Mouse (Mus musculus) ES-Bruce4 (cell line): ENCODE data around the gene Rnf34. TPM values are rescaled to one million over a fixed set of nuclear protein-coding genes. Genes with fewer than 3 reads are reported as not detected.

Source experiments
- H3K27ac ChIP-seq: 2 replicates; pipeline ENCODE4 v1.5.1; 2012; ENCODE audit warnings: low read length, inconsistent platforms; ENCODE audit not compliant: insufficient read depth
- H3K27me3 ChIP-seq: 2 replicates; pipeline ENCODE4 v1.6.1; 2012; ENCODE audit warnings: mild to moderate bottlenecking, low read length, inconsistent platforms; ENCODE audit not compliant: control insufficient read depth, poor library complexity, insufficient read depth, severe bottlenecking
- H3K36me3 ChIP-seq: 2 replicates; pipeline ENCODE4 v1.6.1; 2012; ENCODE audit warnings: inconsistent platforms, mild to moderate bottlenecking, low read length, moderate library complexity; ENCODE audit not compliant: control insufficient read depth, poor library complexity, insufficient read depth, severe bottlenecking
- H3K4me1 ChIP-seq: one replicate; pipeline ENCODE4 v1.8.1; 2011; ENCODE audit warnings: low read length; ENCODE audit not compliant: control insufficient read depth, insufficient read depth
- H3K4me3 ChIP-seq: 2 replicates; pipeline ENCODE4 v1.5.1; 2011; ENCODE audit warnings: low read depth, mild to moderate bottlenecking, low read length
- H3K9ac ChIP-seq: 2 replicates; pipeline ENCODE4 v1.6.1; 2012; ENCODE audit warnings: low read depth, mild to moderate bottlenecking, inconsistent platforms; ENCODE audit not compliant: poor library complexity, severe bottlenecking
- H3K9me3 ChIP-seq: replicated peaks from 2 replicates; pipeline ENCODE4 v1.6.1; 2012; ENCODE audit warnings: mild to moderate bottlenecking, low read length, inconsistent platforms; ENCODE audit not compliant: control insufficient read depth, poor library complexity, insufficient read depth, severe bottlenecking
- CTCF ChIP-seq: IDR thresholded peaks from one replicate; pipeline ENCODE4 v1.8.1; 2011; ENCODE audit warnings: low read depth, low read length
- EP300 ChIP-seq: IDR thresholded peaks from 2 replicates; pipeline ENCODE4 v1.6.1; 2011; ENCODE audit warnings: low read depth, low read length; ENCODE audit not compliant: insufficient read depth
- POLR2A ChIP-seq: IDR thresholded peaks from one replicate; pipeline ENCODE4 v1.8.1; 2011; ENCODE audit warnings: low read length; ENCODE audit not compliant: insufficient read depth
- polyA plus RNA-seq: library from polyadenylated mRNA; stranded (reverse); fragments of >200 nt; gene quantifications from 2 replicates; pipeline ENCODE4 v1.2.4, GENCODE M21; 2011; ENCODE audit warnings: low read depth; ENCODE audit not compliant: missing spikeins, insufficient read depth, insufficient read length

The Rnf34 gene
- polyA plus RNA-seq, 1 experiment: 28.5 TPM

DNA sequence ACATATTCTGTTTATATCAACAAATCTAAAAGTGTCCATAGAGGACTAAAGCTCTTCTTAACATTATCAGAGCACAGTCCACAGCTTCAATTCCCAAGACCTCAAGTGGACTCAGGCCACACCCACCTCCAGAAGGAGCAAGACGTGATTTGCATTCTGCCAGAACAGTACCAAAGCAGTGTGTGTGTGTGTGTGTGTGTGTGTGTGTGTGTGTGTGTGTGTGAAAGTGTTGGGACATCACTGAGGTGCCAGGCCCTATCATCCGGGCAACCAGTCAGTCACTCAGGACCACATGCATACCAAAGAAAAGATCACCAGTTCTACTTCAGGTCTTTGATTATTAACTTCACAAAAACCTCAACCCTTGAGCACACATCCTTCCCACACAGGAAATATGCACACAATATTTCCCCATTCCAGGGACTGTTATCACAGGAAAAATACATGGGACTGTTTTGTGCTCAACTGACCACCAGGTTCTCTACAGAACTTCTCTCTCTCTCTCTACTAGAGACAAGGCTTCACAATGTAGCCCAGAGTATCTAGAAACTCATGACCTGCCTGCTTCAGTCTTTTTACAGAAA, 33.9 kb downstream of the Rnf34 start:
- no peak overlapping the region for H3K9ac ChIP-seq
- H3K27ac ChIP-seq: no peak overlapping the region
- H3K9me3 ChIP-seq: no peaks in the 10 kb centered on the region
- peaks cover 10% of the 10 kb centered on the region for H3K36me3 ChIP-seq
- no peak overlapping the region for H3K4me3 ChIP-seq
- TF ChIP-seq EP300 (no peak), CTCF (no peak), POLR2A (no peak)
- no peaks in the 10 kb centered on the region for H3K27me3 ChIP-seq
- peaks cover 8% of the 10 kb centered on the region for H3K4me1 ChIP-seq

DNA sequence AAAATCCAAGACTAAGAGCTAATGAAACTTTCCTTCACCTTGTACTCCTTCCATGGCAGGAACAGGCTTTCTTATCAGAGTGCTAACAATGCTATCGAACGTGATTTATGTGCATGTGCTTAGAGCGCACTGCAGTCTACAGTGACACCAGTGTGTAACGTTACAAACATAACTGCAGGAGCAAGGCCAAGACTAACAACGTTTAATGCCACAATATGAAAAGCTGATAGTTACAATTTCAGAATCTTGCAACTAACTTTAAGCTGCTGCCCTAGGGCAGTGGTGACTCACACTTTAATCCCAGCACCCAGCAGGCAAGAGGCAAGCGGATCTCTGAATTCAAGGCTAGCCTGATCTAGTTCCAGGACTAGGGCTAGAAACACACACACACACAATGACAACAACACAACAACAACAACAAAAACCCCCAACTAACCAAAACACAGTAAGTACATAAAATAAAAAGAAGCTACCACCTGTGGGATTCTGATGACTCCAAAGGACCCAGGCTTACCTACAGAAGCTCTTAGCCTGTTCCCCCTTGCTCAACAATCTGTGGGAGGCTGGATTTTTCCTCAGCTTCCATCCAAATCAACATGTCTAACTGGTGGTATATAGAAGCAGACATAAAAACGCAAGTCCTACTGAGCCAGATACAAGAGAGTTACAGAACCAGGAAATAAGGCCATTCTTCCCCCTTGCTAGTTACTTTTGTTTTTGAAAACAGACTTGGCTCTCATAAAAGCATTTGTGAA, 34.9 kb downstream of the Rnf34 start:
- no peak overlapping the region for H3K9ac ChIP-seq
- no peak overlapping the region for H3K4me3 ChIP-seq
- no peaks in the 10 kb centered on the region for H3K9me3 ChIP-seq
- no peak for TF ChIP-seq POLR2A
- TF ChIP-seq EP300: no peak
- no peak for TF ChIP-seq CTCF
- no peak overlapping the region for H3K27ac ChIP-seq
- H3K27me3 ChIP-seq: no peaks in the 10 kb centered on the region
- peaks cover 8% of the 10 kb centered on the region for H3K4me1 ChIP-seq
- peaks cover 5% of the 10 kb centered on the region; the same call in 1 of the 2 replicates for H3K36me3 ChIP-seq

DNA sequence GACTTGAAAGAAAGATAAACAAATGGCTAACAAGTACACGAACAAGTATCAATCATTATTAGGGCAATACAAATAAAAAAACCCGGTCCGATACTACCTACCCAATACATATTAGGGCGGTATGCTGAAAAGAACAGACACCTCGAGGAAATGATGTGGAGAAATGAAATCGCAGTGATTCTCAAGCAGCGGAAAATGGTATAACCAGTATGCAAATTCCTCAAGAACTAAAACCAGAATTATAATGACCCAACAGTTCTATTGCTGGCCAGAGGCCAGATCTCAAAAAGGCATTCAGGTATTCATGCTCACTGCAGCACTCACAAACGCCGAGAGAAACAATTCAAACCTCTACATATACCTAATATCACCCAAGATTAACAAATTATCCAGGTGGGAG, 37.2 kb downstream of the Rnf34 start:
- H3K9ac ChIP-seq: no peak overlapping the region
- no peaks in the 10 kb centered on the region for H3K27me3 ChIP-seq
- no peak overlapping the region for H3K27ac ChIP-seq
- TF ChIP-seq EP300: no peak
- TF ChIP-seq CTCF: no peak
- TF ChIP-seq POLR2A: no peak
- H3K36me3 ChIP-seq: no peaks in the 10 kb centered on the region
- peaks cover 6% of the 10 kb centered on the region for H3K4me1 ChIP-seq
- H3K4me3 ChIP-seq: no peak overlapping the region
- no peaks in the 10 kb centered on the region for H3K9me3 ChIP-seq

DNA sequence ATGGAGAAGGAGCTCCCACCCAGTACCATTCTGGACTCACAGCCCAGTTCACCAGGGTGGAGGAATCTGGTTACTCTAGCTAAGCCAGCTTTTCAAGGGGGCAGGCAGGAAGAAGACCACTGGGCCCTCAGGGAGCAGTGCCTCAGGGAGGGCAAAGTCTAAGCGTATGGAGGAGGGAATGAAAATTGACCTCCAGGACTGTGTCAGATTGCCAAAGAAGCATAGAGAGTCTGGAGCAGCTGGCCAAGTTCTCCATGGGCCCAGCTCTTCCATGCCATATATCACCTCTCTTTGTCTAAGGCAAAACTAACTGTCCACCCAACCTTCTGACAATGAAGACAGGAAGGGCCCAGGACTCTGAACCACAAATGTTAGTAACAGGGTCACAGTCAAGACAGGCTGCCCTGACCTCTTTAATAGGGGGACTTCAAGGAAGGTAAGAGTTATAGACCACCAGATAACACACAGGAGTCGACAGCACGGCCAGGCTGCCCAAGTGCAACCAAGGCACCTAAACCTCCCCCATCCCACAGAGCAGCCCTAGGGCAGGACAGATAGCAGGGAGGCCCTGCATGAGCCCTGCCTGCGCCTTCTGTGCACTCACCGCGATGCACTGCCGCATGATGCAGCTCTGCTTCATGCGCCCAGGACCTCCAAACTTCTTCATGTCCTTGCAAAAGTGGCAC, 38.2 kb downstream of the Rnf34 start:
- H3K9me3 ChIP-seq: no peaks in the 10 kb centered on the region
- no peak for TF ChIP-seq POLR2A
- TF ChIP-seq EP300: no peak
- no peak for TF ChIP-seq CTCF
- no peaks in the 10 kb centered on the region for H3K36me3 ChIP-seq
- H3K4me1 ChIP-seq: no peaks in the 10 kb centered on the region
- H3K9ac ChIP-seq: no peak overlapping the region
- no peak overlapping the region for H3K27ac ChIP-seq
- H3K27me3 ChIP-seq: no peaks in the 10 kb centered on the region
- H3K4me3 ChIP-seq: no peak overlapping the region

DNA sequence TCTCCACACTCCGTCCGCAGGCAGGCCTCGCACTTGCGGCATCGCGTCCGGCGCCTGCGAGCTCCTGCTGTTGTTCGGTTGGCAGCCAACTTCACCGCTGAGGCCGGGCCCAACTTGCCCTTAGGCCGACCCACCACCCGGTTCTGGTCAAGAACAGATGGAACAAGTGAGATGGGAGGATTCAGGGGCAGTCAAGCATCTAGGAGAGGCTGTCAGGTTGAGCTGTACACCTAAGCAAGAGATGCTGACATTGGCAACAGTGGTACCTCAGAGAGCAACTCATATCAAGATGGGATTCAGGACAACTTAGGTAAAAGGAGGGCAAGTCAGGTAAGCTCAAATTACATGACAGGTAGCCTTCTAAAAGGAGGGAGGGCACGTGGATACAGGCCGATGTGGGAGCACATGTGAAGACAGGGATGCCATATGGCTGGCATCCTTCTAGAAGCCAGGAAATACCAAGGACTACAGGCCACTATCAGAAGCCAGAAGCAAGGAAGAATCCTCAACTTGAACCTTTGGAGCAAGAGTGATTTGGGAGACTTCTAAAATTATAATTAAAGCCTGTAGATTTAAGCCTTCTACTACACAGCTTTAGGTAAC, 38.9 kb downstream of the Rnf34 start:
- no peak overlapping the region for H3K9ac ChIP-seq
- TF ChIP-seq CTCF: no peak
- TF ChIP-seq EP300: no peak
- no peak for TF ChIP-seq POLR2A
- no peak overlapping the region for H3K4me3 ChIP-seq
- no peaks in the 10 kb centered on the region for H3K36me3 ChIP-seq
- no peaks in the 10 kb centered on the region for H3K4me1 ChIP-seq
- H3K9me3 ChIP-seq: no peaks in the 10 kb centered on the region
- H3K27me3 ChIP-seq: no peaks in the 10 kb centered on the region
- no peak overlapping the region for H3K27ac ChIP-seq

DNA sequence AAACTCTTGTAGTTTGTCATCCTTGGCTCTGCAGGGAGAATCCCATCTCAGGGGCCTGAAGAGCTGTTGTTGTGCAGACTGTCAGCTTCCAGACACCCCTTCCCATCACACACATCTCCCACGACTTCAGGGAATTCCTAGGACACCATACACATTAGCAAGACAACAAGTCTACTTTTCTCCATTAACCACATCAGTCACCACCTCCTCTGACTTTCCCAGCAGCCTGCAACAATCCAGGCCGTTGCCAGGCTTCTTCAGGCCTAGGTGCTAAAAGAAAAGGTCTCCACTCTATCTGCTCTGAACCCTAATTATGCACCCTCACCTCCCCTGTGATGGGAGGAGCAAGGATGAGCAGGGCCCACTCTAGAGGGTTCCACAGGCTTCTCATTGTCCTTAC, 40.5 kb downstream of the Rnf34 start:
- H3K36me3 ChIP-seq: no peaks in the 10 kb centered on the region
- H3K9me3 ChIP-seq: no peaks in the 10 kb centered on the region
- H3K27me3 ChIP-seq: no peaks in the 10 kb centered on the region
- H3K27ac ChIP-seq: no peak overlapping the region
- no peak for TF ChIP-seq CTCF
- no peak for TF ChIP-seq POLR2A
- no peak for TF ChIP-seq EP300
- no peak overlapping the region for H3K9ac ChIP-seq
- H3K4me3 ChIP-seq: no peak overlapping the region
- H3K4me1 ChIP-seq: no peaks in the 10 kb centered on the region
